8 mouse cellular contexts compared by ENCODE assay signal in genomic region chr13:23503797-23504196, GRCm38 (mm10). TPM values are rescaled to one million over a fixed set of nuclear protein-coding genes. Genes with fewer than 3 reads are reported as not detected.
DNase-seq lines count a peak whose midpoint lies in the region; ATAC-seq and TF ChIP-seq lines count a peak whose summit lies in the region.

No protein-coding gene starts in this region.

- 0 out of 2 replicates have a peak overlapping the region, but pooled peaks have one; percentile 18 for H3K4me2 ChIP-seq in midbrain, embryonic 11.5 days
- H3K4me2 ChIP-seq in midbrain, embryonic 15.5 days: no peak overlapping the region
- H3K4me2 ChIP-seq in forebrain, embryonic 16.5 days (ENCODE audit: low read length): no peak overlapping the region; the same call in 1 of the 2 replicates
- no peak overlapping the region for H3K4me2 ChIP-seq in intestine, postnatal 0 days (replicated peaks; ENCODE audit: low read depth)
- H3K4me2 ChIP-seq in liver, embryonic 13.5 days: peak overlapping the region; percentile 52

- no peak for TF ChIP-seq CTCF in intestine, postnatal 0 days (IDR thresholded peaks at IDR 0.05; ENCODE audit: low read depth)

- peak; percentile 98 for DNase-seq in midbrain, embryonic 11.5 days (ENCODE audit: low spot score, missing footprints)
- DNase-seq in adrenal gland, postnatal 36 days: peak; percentile 33 to 54
- DNase-seq in liver, embryonic 13.5 days: peak; percentile 74
- peak; percentile 52 to 74 for DNase-seq in right cerebral cortex, postnatal 10 days (ENCODE audit: low spot score in 2 of 2)
- DNase-seq in gastrocnemius, postnatal 4 days (ENCODE audit: low spot score in 2 of 2): no peak

- H3K9ac ChIP-seq in midbrain, embryonic 11.5 days (ENCODE audit: low read length): no peak overlapping the region
- no peak overlapping the region for H3K9ac ChIP-seq in midbrain, embryonic 15.5 days
- no peak overlapping the region for H3K9ac ChIP-seq in forebrain, embryonic 16.5 days (replicated peaks; ENCODE audit: low read depth, low read length)
- no peak overlapping the region for H3K9ac ChIP-seq in intestine, postnatal 0 days (ENCODE audit: low read depth, low read length)
- peak overlapping the region; percentile 22; the same call in 1 of the 2 replicates for H3K9ac ChIP-seq in liver, embryonic 13.5 days

- under 1% methylated on average over 9 of the region's 9 CpGs for WGBS in midbrain, embryonic 11.5 days
- 1% methylated on average over 9 of the region's 9 CpGs for WGBS in midbrain, embryonic 15.5 days
- 1% methylated on average over 9 of the region's 9 CpGs for WGBS in forebrain, embryonic 16.5 days
- WGBS in intestine, postnatal 0 days: 3% methylated on average over 9 of the region's 9 CpGs
- 1% methylated on average over 9 of the region's 9 CpGs for WGBS in liver, embryonic 13.5 days (ENCODE audit: insufficient replicate concordance)

- peaks cover 13% of the 10 kb centered on the region; the same call in 1 of the 2 replicates for H3K4me1 ChIP-seq in midbrain, embryonic 11.5 days (ENCODE audit: control insufficient read depth, insufficient read depth, low read length)
- H3K4me1 ChIP-seq in midbrain, embryonic 15.5 days: peaks cover 6% of the 10 kb centered on the region
- H3K4me1 ChIP-seq in forebrain, embryonic 16.5 days (replicated peaks; ENCODE audit: control insufficient read depth, insufficient read depth, low read length): peaks cover 5% of the 10 kb centered on the region; the same call in 1 of the 2 replicates
- H3K4me1 ChIP-seq in intestine, postnatal 0 days (replicated peaks; ENCODE audit: control insufficient read depth, insufficient read depth, low read length): 0 out of 2 replicates have a peak, but pooled peaks cover 5% of the 10 kb centered on the region
- peaks cover 73% of the 10 kb centered on the region for H3K4me1 ChIP-seq in liver, embryonic 13.5 days (replicated peaks)

- ATAC-seq in midbrain, embryonic 11.5 days (ENCODE audit: low FRiP score): no peak; the same call in 1 of the 2 replicates
- ATAC-seq in midbrain, embryonic 15.5 days (replicated peaks): no peak
- 0 out of 2 replicates have a peak, but pooled peaks have one; percentile 57 for ATAC-seq in forebrain, embryonic 16.5 days
- 0 out of 2 replicates have a peak, but pooled peaks have one; percentile 20 for ATAC-seq in intestine, postnatal 0 days
- ATAC-seq in liver, embryonic 13.5 days (ENCODE audit: low read depth): no peak

- H3K4me3 ChIP-seq in midbrain, embryonic 11.5 days (ENCODE audit: low read depth, low read length): 0 out of 2 replicates have a peak overlapping the region, but pooled peaks have one; percentile 4
- no peak overlapping the region for H3K4me3 ChIP-seq in midbrain, embryonic 15.5 days
- no peak overlapping the region for H3K4me3 ChIP-seq in forebrain, embryonic 16.5 days (replicated peaks; ENCODE audit: low read length)
- no peak overlapping the region for H3K4me3 ChIP-seq in intestine, postnatal 0 days (ENCODE audit: low read depth, low read length)
- peak overlapping the region; percentile 28; the same call in 1 of the 2 replicates for H3K4me3 ChIP-seq in liver, embryonic 13.5 days (replicated peaks)

- H3K27me3 ChIP-seq in midbrain, embryonic 11.5 days (ENCODE audit: control insufficient read depth, insufficient read depth, low read length): peaks cover 2% of the 10 kb centered on the region; the same call in 1 of the 2 replicates
- peaks cover 15% of the 10 kb centered on the region; the same call in 1 of the 2 replicates for H3K27me3 ChIP-seq in midbrain, embryonic 15.5 days (replicated peaks)
- no peaks in the 10 kb centered on the region for H3K27me3 ChIP-seq in forebrain, embryonic 16.5 days (replicated peaks; ENCODE audit: control insufficient read depth, insufficient read depth, low read length)
- H3K27me3 ChIP-seq in intestine, postnatal 0 days (replicated peaks; ENCODE audit: control insufficient read depth, insufficient read depth, low read length): no peaks in the 10 kb centered on the region
- no peaks in the 10 kb centered on the region for H3K27me3 ChIP-seq in liver, embryonic 13.5 days

- H3K27ac ChIP-seq in midbrain, embryonic 11.5 days (ENCODE audit: low read depth, low read length): no peak overlapping the region
- no peak overlapping the region for H3K27ac ChIP-seq in midbrain, embryonic 15.5 days
- H3K27ac ChIP-seq in forebrain, embryonic 16.5 days (ENCODE audit: low read length): no peak overlapping the region
- H3K27ac ChIP-seq in intestine, postnatal 0 days (ENCODE audit: low read depth, low read length): no peak overlapping the region
- H3K27ac ChIP-seq in liver, embryonic 13.5 days: no peak overlapping the region

- H3K9me3 ChIP-seq in midbrain, embryonic 11.5 days (ENCODE audit: control insufficient read depth, low read length): no peaks in the 10 kb centered on the region
- no peaks in the 10 kb centered on the region for H3K9me3 ChIP-seq in midbrain, embryonic 15.5 days
- H3K9me3 ChIP-seq in forebrain, embryonic 16.5 days (ENCODE audit: control insufficient read depth, low read length): no peaks in the 10 kb centered on the region
- no peaks in the 10 kb centered on the region for H3K9me3 ChIP-seq in intestine, postnatal 0 days (ENCODE audit: control insufficient read depth)
- no peaks in the 10 kb centered on the region for H3K9me3 ChIP-seq in liver, embryonic 13.5 days (replicated peaks)

- H3K36me3 ChIP-seq in midbrain, embryonic 11.5 days (ENCODE audit: control insufficient read depth, insufficient read depth, low read length): no peaks in the 10 kb centered on the region
- no peaks in the 10 kb centered on the region for H3K36me3 ChIP-seq in midbrain, embryonic 15.5 days (replicated peaks)
- no peaks in the 10 kb centered on the region for H3K36me3 ChIP-seq in forebrain, embryonic 16.5 days (ENCODE audit: control insufficient read depth, insufficient read depth)
- H3K36me3 ChIP-seq in intestine, postnatal 0 days (ENCODE audit: control insufficient read depth, insufficient read depth): no peaks in the 10 kb centered on the region
- no peaks in the 10 kb centered on the region for H3K36me3 ChIP-seq in liver, embryonic 13.5 days

RNA-seq across cellular contexts. Expression of gene Btn2a2, which starts 15.1 kb away (rescaled TPM):
- polyA plus RNA-seq in midbrain, embryonic 11.5 days (2014; fragmentation: Nextera tagmentation; extraction: Ambion mirVana): 0.28 and 0.34 TPM in 2 replicates
- not detected in 2 replicates for polyA plus RNA-seq in midbrain, embryonic 15.5 days (2015; fragmentation: Nextera tagmentation; extraction: Ambion mirVana)
- total RNA-seq in adrenal gland, postnatal 36 days (2021): not detected
- 0.18 TPM in 1 of 2 replicates, not detected in the other for polyA plus RNA-seq in forebrain, embryonic 16.5 days (2015; fragmentation: Nextera tagmentation; extraction: Ambion mirVana)
- not detected in 2 replicates for polyA plus RNA-seq in intestine, postnatal 0 days (2015; fragmentation: Nextera tagmentation; extraction: Ambion mirVana)
- not detected in 2 replicates for polyA plus RNA-seq in liver, embryonic 13.5 days (2015; fragmentation: Nextera tagmentation; extraction: Ambion mirVana)
- under 1 TPM in 1 of 2 experiments, not detected in 1; 0.23 TPM for total RNA-seq in gastrocnemius, postnatal 4 days (2021)

RNA-seq across cellular contexts. Expression of gene Hist1h4h, which starts 27.1 kb away (rescaled TPM):
- polyA plus RNA-seq in midbrain, embryonic 11.5 days (2014; fragmentation: Nextera tagmentation; extraction: Ambion mirVana): 3.3 and 3.6 TPM in 2 replicates
- 3.3 and 5.1 TPM in 2 replicates for polyA plus RNA-seq in midbrain, embryonic 15.5 days (2015; fragmentation: Nextera tagmentation; extraction: Ambion mirVana)
- 100 to 1,000 TPM; 443 to 473 TPM for total RNA-seq in adrenal gland, postnatal 36 days (2021)
- 2.9 and 4.6 TPM in 2 replicates for polyA plus RNA-seq in forebrain, embryonic 16.5 days (2015; fragmentation: Nextera tagmentation; extraction: Ambion mirVana)
- 6.1 and 8.1 TPM in 2 replicates for polyA plus RNA-seq in intestine, postnatal 0 days (2015; fragmentation: Nextera tagmentation; extraction: Ambion mirVana)
- 3.8 and 5.9 TPM in 2 replicates for polyA plus RNA-seq in liver, embryonic 13.5 days (2015; fragmentation: Nextera tagmentation; extraction: Ambion mirVana)
- total RNA-seq in gastrocnemius, postnatal 4 days (2021): 100 to 1,000 TPM; 761 to 939 TPM

RNA-seq across cellular contexts. Expression of gene Hist1h2af, which starts 29.9 kb away (rescaled TPM):
- polyA plus RNA-seq in midbrain, embryonic 11.5 days (2014; fragmentation: Nextera tagmentation; extraction: Ambion mirVana): 6.4 and 9.1 TPM in 2 replicates
- polyA plus RNA-seq in midbrain, embryonic 15.5 days (2015; fragmentation: Nextera tagmentation; extraction: Ambion mirVana): 0.69 TPM in 1 of 2 replicates, not detected in the other
- 10 to 100 TPM; 49.7 to 55.2 TPM for total RNA-seq in adrenal gland, postnatal 36 days (2021)
- not detected in 2 replicates for polyA plus RNA-seq in forebrain, embryonic 16.5 days (2015; fragmentation: Nextera tagmentation; extraction: Ambion mirVana)
- polyA plus RNA-seq in intestine, postnatal 0 days (2015; fragmentation: Nextera tagmentation; extraction: Ambion mirVana): 2.7 and 3.0 TPM in 2 replicates
- 7.7 and 13.6 TPM in 2 replicates for polyA plus RNA-seq in liver, embryonic 13.5 days (2015; fragmentation: Nextera tagmentation; extraction: Ambion mirVana)
- total RNA-seq in gastrocnemius, postnatal 4 days (2021): 100 to 1,000 TPM; 329 to 395 TPM

RNA-seq across cellular contexts. Expression of gene Hist1h3g, which starts 31.4 kb away (rescaled TPM):
- 4.0 and 4.8 TPM in 2 replicates for polyA plus RNA-seq in midbrain, embryonic 11.5 days (2014; fragmentation: Nextera tagmentation; extraction: Ambion mirVana)
- 2.2 TPM in 1 of 2 replicates, not detected in the other for polyA plus RNA-seq in midbrain, embryonic 15.5 days (2015; fragmentation: Nextera tagmentation; extraction: Ambion mirVana)
- total RNA-seq in adrenal gland, postnatal 36 days (2021): 10 to 100 TPM; 13.9 to 17.7 TPM
- polyA plus RNA-seq in forebrain, embryonic 16.5 days (2015; fragmentation: Nextera tagmentation; extraction: Ambion mirVana): 1.5 and 3.2 TPM in 2 replicates
- polyA plus RNA-seq in intestine, postnatal 0 days (2015; fragmentation: Nextera tagmentation; extraction: Ambion mirVana): 1.2 and 2.1 TPM in 2 replicates
- polyA plus RNA-seq in liver, embryonic 13.5 days (2015; fragmentation: Nextera tagmentation; extraction: Ambion mirVana): 10.3 and 17.1 TPM in 2 replicates
- total RNA-seq in gastrocnemius, postnatal 4 days (2021): 100 to 1,000 TPM; 100 to 143 TPM

RNA-seq across cellular contexts. Expression of gene Btn1a1, which starts 38.1 kb away (rescaled TPM):
- not detected in 2 replicates for polyA plus RNA-seq in midbrain, embryonic 11.5 days (2014; fragmentation: Nextera tagmentation; extraction: Ambion mirVana)
- polyA plus RNA-seq in midbrain, embryonic 15.5 days (2015; fragmentation: Nextera tagmentation; extraction: Ambion mirVana): 0.09 and 0.25 TPM in 2 replicates
- total RNA-seq in adrenal gland, postnatal 36 days (2021): not detected
- polyA plus RNA-seq in forebrain, embryonic 16.5 days (2015; fragmentation: Nextera tagmentation; extraction: Ambion mirVana): 0.06 and 0.22 TPM in 2 replicates
- polyA plus RNA-seq in intestine, postnatal 0 days (2015; fragmentation: Nextera tagmentation; extraction: Ambion mirVana): not detected in 2 replicates
- polyA plus RNA-seq in liver, embryonic 13.5 days (2015; fragmentation: Nextera tagmentation; extraction: Ambion mirVana): 1.5 and 2.0 TPM in 2 replicates
- not detected for total RNA-seq in gastrocnemius, postnatal 4 days (2021)

Comparison
In these comparisons a context has a peak if more than half of its experiments do, and no peak if none do; other contexts are left out.
1. H3K4me2 ChIP-seq: peak in midbrain, embryonic 11.5 days (single experiment) and liver, embryonic 13.5 days (single experiment); none in midbrain, embryonic 15.5 days (single experiment), forebrain, embryonic 16.5 days (single experiment) and intestine, postnatal 0 days (single experiment).
2. H3K4me3 ChIP-seq: peak in midbrain, embryonic 11.5 days (single experiment) and liver, embryonic 13.5 days (single experiment); none in midbrain, embryonic 15.5 days (single experiment), forebrain, embryonic 16.5 days (single experiment) and intestine, postnatal 0 days (single experiment).
3. ATAC-seq: peak in forebrain, embryonic 16.5 days (single experiment) and intestine, postnatal 0 days (single experiment); none in midbrain, embryonic 11.5 days (single experiment), midbrain, embryonic 15.5 days (single experiment) and liver, embryonic 13.5 days (single experiment).
4. DNase-seq: peak in midbrain, embryonic 11.5 days (single experiment), adrenal gland, postnatal 36 days (2 of 2), liver, embryonic 13.5 days (single experiment) and right cerebral cortex, postnatal 10 days (2 of 2); none in gastrocnemius, postnatal 4 days (0 of 2).